Mouse (Mus musculus) ovary, adult 18-20 months (tissue): ENCODE data around the gene Gnaq.
"Not testable (repeated sequence)": the region's sequence is repeated elsewhere in the genome, so short reads cannot be mapped to it uniquely, and the experiment has no call there.

Source experiments
- DNase-seq: peaks from one replicate; pipeline ENCODE4 v3.0.0; 2022; ENCODE audit warnings: low spot score, mixed read lengths

The Gnaq gene

DNA sequence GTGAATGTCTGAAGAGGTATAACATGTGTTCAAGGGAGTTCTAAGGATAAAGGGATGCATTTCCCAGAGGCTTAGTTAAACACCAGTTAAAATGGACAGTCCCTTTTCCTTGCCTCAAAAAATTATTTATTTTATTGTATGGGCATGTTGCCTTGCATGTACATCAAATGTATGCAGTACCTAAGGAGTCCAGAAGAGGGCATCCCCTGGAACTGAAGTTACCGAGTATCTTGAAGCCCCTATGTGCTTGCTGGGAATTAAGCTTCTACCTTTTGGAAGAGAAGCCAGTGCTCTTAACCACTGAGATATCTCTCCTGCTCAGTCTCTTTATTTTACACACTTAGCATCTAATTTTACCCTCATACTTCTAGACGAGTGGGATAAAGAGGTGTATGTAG, 127.8 kb downstream of the Gnaq start:
- no peak for DNase-seq

DNA sequence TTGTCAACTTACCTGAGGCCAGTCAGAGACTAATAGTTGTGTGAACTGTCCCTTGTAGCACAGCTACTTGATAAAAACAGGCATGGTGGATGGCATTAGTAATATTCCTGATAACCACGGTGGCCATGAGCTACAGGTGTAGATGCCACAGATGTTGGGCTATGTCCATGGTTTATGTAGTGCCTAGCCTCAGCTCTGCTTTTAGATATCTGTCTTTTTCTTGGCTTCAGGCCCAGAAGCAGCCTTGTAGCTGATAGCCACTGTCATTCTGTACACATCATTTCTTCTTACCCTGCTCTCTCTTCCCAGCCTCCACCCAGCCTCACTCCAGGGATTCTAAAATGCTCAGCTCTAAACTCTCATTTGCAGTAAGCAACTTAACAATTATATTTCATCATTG, 128.3 kb downstream of the Gnaq start:
- peak; percentile 25 for DNase-seq

DNA sequence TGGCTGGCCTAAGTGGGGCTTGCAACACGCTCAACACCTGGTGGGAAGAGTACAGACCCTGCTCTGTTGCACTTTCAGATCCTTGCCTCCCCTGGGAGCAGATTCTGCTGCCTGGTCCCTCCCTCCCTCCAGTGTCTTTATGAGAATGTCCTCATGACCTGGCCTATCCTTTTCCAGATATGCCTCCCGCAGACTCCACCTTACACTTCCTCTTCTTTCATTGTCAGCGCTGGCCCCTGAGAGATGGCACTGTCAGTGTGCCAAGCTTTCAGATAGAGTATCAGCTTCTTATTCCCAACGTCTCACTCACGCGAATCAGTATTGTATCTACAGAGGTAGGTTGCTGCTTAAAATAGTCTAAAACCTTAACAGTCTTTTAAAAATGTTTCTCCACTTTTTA, 129.0 kb downstream of the Gnaq start:
- no peak for DNase-seq

DNA sequence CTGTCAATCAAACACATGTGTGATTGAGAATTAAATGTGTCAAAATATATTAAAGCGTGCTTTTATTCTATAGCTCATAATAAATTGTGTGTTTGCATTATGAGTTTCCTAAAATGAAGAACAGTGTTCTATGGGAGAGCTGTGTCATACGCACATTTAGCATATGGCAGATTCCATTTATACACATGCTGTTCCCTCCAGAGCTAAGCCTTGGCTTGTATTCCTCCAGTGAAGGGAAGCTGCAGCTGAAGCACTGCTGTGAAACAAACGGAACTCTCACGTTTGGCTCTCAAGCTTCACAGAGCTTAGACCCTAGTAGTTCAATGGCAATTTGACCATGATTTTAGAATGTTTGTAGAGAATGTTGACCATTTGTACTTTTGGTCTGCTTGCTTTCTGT, 129.7 kb downstream of the Gnaq start:
- DNase-seq, result no peak

DNA sequence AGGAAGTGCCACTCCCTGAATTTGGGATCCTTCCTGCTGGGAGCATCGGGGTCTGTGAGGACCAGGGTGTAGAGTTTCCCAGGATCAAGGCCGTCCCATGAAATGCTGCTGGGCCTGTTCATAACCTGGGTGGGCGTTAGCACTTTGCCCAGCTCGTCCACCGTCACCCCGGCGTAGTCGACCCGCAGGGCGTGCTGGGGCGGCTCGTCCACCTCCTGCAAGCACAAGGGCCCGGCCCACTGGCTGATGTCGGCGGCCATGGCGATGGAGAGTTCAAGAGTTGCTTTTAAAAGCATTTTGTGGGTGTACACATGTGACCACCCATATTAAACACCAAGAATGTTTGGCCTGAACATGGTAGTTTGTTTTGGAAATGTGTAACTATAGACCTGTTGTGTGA, 134.7 kb downstream of the Gnaq start:
- not testable (repeated sequence) for DNase-seq

DNA sequence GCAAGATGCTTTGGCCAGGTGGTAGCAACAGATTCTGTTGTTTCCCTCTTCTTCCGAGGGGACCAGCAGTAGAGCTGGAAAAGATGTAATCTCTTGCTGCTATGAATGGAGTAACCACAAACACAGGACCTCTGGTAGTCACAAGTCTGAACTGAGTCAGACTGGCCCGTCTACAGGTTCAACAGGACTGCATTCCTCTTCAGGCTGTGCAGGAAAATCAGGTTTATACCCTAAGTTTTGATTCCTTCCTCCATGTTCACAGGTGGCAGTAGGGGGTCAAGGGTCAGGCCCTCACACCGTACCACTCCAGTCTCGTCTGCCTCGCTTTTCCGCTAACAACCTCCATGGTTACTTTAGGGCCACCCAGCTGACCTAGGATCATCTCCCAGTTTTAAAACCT, 137.6 kb downstream of the Gnaq start:
- DNase-seq, result no peak

DNA sequence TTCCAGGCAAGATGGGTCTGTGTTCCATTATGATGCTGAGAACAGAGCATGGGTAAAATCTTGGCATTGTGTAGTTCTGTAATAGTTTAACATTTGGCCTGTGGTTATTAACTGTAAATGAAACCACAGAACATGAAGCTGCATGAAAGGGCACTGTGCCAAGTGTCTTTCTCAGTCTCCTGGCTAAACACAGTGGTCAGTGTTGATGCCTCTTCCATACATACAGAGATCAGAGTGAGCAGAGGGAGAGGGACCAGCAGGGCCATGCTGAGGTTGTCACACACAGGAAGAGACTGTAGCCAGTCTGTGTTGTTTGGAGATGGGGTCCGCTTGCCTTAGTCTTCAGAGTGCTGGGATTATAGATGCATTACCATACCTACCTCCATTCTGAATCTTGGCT, 138.4 kb downstream of the Gnaq start:
- no peak for DNase-seq

DNA sequence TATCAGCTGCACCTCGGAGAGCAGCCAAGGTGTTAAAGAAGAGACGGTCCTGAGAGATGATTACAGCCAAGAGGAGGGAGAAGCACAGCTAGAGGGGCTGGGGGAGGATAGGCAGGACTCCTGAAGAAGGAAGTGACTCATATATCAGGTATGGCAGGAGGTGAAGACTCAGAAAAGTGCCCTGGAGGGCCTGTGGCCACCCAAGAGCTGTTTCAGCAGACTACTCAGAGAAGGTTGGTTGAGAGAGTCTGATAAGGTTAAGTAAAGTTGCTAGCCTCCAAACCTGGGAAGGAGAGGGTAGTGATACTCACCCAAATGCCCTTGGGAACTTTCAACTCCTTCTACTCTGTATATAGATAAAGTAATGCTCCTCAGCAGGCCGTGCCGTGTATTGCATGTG, 140.4 kb downstream of the Gnaq start:
- no peak for DNase-seq

DNA sequence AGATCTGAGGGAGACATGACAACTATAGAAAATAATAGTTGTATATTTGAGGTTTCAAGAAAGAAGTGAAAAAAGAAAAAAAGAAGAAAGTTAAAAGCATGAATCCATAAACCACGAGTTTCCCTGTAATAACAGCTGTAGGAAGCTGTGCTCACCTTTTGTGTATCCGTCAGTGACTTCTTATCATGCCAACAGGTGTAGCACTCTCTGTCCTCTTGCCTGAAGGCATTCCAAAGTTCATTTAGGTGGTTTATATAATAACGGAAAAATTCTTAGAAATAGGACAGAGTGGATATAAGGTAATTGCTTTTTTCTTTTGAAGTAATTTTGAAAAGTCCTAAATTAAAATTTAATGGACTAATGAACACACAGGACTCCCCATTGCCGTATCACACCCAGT, 147.6 kb downstream of the Gnaq start:
- no peak for DNase-seq

DNA sequence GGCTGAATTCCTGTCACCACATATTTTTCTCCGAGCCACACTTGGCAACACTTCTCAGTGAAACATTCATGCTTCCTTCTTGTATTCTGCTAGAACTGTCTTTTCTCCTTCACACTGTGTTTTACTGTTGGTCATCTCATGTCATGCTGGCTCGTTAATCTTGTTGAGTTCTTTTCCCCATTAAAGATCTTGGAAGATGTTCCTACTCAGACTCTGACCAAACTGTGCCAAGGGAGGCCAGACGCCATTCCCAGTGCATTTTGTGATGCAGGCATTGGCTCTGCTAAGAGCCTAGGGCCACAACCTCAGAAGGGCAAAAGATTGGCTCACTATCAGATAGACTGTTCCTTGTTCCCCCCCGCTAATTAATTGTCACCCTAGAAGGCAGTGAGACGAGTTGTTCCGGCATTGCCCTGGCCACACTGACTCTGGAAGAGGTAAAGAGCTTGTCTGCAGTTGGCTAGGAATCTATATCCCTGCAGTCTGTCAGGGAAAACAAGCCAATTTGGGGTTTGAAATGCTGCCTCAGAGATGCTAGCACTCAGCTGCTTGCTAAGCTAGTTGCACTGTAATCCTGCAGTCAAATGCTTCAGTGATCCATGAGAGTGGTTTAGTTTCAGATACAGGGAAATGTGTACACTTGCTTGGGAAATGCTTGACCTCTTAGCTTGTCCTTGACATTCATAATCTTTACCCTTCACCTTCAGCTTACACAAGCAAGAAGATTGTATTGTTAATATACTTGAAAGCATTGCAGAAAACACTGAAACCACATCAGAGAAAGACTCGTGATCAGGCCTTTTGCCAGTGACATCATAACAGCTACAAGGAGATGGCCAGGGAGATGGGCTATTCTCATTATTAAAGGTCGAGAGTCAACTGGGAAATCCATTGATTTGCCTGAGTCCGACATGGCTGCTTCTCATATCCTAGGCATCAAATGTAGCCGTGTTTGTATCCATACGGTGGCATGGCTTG, 152.7 kb downstream of the Gnaq start:
- no peak for DNase-seq

DNA sequence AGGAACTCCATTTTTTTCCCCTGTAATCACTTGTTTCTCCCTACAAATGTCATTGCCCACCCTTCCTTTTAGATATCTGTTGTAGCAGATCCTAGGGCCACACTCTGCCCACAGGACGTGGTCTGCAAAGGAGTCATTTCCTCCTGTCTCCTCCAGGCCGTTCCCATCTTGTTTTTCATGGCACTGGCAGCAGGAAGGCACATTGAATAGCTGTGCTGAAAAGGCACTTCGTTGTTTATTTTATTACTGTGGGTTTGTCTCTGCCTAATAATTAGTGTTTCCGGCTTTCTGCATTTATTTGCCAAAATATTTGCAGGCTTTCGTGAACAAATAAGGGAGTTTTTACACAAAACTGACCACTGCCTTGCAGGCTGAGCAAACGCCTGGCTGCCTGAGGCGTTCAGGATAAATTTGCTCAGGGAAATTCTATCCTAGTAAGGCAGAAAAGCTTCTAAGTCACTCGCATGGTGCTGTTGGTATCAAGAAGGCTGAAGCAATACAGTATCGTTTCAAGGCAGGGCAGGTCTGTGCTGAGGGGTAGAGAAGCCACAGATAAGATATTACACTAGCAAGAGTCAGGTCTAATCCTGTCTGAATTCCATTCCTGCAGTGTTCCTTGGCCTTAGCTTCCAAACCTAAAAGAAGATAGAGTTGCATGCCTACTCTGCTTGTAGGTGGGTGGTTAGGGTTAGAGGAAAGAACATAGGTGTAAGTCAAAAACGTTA, 154.0 kb downstream of the Gnaq start:
- no peak for DNase-seq

DNA sequence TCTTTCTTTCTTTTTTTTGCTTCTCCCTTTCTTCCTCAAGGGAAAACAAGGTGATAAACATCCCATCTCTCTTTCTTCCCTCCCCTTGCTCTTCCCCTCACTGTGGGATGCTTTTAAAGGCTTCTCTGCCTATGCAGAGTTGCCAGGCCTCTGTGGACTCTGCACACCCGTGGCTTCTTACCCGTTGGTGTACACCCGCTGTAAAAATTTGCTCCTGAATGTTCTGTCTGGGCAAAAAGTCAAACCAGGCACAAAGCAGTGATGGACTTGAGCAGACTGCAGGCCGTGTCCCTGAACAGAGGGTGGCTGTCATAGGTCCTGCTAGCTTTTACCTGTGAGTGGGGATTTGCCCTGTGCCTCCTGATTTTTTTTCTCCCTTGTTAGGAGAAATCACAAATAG, 154.7 kb downstream of the Gnaq start:
- no peak for DNase-seq

DNA sequence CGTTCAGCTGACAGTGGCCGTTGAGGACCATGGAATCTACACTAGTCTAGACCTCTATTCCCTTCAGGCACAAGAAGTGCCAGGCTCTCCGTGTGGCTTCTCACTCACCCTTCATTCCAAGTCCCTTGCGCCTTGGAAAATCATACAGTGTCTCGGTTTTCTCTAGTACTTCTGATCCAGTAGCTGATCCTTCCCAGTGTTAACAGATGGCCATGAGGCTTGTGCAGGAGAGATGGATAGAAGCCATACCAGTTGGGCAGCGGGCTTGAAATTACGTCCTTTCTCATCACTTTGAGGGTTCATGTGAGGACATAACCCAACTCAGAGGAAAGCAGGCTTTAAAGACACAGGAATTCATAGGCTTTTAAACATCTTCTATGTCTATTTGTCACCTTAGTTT, 155.3 kb downstream of the Gnaq start:
- no peak for DNase-seq

DNA sequence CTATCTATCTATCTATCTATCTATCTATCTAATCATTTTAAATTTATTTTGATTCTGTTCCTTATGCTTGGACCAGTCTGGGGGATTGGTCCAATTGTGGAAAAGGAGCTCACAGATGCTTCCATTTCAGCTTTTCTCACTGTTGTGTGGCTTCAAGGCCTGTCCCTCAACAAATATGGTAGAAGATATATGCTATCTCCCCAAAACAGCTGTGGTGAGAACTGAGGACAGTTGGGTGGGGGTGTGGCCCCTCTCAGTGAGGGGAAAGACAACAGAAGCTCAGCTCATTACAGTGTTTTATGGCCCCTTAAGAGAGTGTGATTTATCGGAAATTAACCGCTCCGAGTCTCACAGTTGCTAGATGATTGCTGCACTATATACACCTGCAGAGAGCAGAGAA, 158.5 kb downstream of the Gnaq start:
- DNase-seq, result no peak

DNA sequence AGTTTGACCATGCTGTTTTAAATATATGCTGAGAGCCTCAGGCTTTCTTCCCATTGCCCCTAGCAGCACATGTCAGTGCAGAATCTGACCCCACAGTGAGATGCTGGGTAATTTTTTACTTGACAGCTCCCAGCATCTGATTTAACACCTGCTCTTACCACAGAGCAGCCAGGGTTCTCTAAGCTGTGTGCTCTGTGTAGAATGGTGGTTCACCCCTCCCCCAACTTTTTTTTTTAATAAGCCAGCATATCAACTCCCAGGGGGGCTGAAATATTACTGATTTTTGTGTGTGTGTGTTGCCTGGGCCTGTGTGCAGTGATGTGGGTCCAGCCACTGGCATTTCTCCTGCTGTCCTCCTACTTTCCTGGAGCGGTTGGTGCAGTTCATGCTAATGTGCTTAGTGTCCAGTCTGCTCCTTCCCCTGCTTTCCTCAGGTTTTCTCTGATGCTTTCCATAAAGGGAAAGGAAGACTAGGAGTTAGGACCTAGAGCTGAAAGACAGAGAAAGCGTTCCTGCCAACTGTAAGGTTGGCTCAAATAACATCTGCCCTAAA, 159.5 kb downstream of the Gnaq start:
- DNase-seq, result no peak

DNA sequence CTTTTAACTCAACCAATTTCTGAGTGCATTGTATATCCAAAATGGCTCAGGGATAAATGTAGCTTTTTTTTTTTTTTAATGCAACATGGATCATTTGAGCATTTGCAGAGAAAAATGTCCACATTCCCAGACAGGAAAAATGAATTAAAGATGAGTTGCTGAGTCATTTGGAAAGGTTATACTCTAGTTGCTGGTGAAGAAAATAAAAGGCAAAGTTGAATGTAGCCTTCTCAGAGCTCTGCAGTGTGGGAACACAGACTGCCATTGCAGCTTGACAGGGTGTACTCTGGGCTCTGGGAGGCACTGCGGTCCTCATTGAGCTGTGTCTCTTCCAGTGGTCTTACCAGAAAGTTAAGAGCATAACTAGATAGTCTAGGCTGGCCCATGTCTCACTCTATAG, 160.3 kb downstream of the Gnaq start:
- no peak for DNase-seq

DNA sequence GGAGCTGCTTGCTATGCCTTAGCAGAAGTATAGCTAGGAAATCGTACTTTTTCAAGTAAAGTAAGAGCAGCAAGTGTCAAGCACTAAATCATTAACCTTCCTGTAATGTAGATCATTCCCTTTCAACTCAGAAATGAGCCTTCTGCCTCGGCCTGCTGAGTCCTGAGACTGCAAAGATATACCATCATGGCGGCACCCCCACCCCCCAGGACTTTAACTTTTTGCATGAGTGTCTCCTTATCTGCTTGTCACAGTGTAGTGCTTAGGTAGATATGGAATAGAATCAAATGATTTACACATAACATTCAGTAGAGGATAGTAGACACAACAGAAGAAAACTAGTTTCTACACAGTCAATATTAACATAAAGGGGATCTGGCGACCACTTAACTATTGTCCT, 167.8 kb downstream of the Gnaq start:
- DNase-seq, result no peak

DNA sequence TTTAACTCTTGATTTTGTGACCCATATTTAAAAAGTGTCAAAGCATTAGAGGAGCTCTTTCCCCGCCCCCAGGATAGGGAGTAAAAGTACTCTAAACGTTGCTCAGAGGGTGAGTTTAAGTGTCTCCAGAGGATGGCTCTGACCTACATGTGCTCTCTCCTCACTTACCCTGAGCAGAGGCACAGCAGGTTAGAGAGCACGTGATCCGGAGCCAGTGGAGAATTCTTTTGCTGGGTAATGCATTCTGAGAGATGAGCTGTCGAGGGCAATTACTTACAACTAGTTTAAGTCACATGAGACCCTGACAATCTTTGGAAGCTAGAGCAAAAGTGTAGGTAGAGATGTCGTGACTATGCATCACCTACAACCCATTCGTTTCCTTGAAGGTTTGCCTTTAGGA, 168.7 kb downstream of the Gnaq start:
- no peak for DNase-seq

DNA sequence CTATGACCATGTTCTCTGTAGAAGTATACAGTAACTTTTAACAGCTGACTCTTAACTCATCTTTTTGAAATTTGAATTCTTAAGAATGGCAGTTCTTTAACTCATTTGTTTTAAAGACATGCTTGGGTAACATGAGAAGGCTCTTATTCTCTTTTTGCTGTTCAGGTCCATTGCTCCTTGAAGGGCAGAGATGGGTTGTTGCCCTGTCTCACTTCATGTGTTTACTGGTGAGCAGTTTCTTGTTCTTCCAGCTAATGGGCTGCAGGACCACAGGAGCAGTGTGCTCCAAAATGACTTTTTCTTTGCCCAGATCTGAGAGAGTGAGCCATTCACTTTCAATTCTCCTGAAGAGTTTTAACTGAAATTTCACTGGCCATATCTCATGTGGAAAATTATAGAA, 176.4 kb downstream of the Gnaq start:
- no peak for DNase-seq

DNA sequence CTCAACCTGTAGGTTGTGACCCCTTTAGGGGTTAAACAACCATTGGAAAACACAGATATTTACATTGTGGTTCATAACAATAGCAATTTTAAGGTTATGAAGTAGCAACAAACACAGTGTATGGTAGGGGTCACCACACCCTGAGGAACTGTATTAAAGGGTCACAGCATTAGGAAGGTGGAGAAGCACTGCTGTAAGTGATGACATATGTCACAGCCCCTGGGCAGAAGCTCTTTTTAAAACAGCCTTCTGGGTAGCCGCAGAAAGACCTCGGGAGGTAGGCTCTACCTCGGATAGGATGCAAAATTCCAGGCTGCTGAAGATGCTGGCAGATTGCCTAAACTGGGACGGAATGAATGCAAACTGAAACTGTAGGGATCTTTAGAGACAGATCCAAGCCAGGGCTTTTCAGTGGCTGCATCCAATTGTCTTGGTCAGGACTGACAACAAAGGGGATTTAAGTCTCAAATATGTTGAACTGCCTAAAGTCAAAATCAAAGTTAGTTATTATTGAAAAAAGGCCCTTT, 181.7 kb downstream of the Gnaq start:
- no peak for DNase-seq

DNA sequence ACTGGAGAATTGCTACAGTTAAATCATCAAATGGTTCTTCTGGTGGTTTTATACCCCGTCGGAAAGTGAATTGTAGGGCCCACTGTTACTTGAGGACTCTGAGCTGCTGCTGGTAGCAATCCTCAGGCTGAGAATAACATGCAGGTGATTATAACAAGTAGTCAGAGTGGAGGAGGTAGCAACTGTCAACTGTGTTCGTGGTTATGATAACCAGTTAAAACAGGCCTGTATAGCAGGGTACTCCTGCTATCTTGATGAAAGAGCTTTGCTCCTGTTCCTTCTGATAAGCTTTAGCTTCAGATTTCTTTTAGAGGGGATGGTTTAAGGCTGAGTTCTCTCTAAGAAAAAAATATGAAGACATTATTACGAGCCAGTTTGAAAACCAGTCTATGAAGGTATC, 182.9 kb downstream of the Gnaq start:
- no peak for DNase-seq

DNA sequence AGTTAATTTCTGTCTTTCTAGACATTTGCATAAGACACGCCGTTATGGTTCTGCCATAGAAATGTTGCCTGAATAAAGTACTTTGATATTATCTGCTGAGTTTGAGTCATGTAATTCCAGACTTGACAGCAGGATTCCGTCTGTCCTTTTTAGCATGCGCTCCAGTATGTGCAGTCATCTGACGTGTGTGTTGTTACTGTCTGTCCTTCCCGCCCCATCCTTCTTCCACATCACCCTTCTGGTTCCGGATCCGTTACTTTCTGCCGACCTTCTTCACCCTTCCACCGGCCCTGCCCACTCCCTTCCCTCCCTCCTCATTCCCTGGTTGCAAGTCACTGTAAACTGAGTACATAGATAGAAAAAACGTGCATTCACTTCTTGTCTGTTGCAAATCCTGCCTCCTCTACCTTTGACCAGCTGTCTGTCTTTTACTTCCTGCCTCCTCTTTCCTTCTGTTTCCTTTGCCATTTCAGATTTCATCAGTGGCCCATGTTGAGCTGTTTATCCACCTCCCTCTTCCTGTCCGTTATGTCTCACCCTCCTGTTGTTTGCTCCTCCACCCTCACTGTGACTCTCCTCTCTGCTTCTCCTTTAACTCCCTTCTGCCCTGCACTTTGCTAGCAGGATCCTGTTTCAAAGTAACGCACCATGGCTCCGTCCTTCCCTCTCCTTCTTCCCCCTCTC, 185.6 kb downstream of the Gnaq start:
- no peak for DNase-seq
